Mouse (Mus musculus): ENCODE measurements around the gene Cdc73. TPM values are rescaled to one million over a fixed set of nuclear protein-coding genes. Genes with fewer than 3 reads are reported as not detected.
A peak's percentile ranks its signal among the peaks of the same experiment; 100 is the strongest.

The Cdc73 gene
- 11.5 and 18.5 TPM in 2 replicates for polyA plus RNA-seq (2015; fragmentation: Nextera tagmentation; extraction: Ambion mirVana)

DNA sequence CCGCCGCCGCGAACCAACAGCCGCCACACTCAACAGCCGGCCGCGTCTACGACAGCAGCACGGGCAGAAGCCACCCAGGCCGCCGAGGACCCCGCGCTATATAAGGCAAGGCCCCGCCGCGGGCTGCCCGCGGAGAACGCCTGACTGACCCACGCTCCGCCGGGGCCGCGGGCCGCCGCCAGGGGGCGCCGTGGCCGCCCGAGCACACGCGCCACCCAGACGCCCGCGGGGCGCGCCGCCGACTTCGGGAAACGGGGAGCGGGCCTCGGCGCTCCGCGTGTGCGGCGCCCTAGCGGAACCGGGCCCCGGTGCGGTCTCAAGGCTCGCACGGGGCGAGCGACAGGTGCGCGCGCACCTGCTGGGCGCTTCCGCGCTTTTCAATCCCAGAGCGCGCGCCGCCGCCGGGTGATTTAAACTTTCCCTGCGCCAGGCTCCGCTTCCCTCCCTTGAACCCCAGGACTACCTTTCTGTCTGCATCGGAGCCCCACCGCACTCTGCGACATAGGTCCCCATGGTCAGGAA lies at the start of gene Cdc73:
TSS of gene Cdc73 (minus strand) at position 153 of the 522 bp plus-strand sequence.
- 0% methylated on average over 62 of the region's 74 CpGs for WGBS
- ATAC-seq (ENCODE audit: low FRiP score, low TSS enrichment) = peak; percentile 100

DNA sequence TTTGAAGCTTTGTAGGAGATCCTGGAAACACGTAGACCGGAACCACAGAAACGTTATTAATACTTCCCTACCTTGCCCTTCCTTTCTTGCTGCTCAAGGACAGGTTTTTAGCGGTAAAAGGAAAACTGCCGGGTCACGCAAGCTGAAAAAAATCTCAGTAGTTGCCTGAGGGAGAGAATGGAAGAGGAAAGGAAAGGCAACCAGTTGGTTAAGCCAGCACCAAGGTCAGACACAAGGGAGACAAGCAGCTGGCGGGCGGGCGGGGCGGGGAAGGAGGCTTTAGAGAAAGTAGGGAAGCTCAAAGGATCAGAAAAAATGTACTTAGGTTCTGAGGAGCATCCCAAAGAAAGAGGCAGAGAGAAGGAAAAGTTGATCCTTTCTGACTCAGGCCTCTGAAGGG lies 43.2 kb upstream of the Cdc73 start:
- Histone ChIP-seq H3K27ac (ENCODE audit: low read length) (no peak overlapping the region), H3K9me3 (ENCODE audit: low read length) (no peaks in the 10 kb centered on the region), H3K4me3 (ENCODE audit: low read length) (no peak overlapping the region), H3K4me1 (ENCODE audit: insufficient read depth, low read length) (no peaks in the 10 kb centered on the region), H3K27me3 (ENCODE audit: insufficient read depth, low read length) (no peaks in the 10 kb centered on the region), H3K36me3 (ENCODE audit: insufficient read depth, low read length) (peaks cover 25% of the 10 kb centered on the region), H3K4me2 (replicated peaks; ENCODE audit: low read depth, low read length) (no peak overlapping the region), H3K9ac (replicated peaks; ENCODE audit: low read length) (no peak overlapping the region)
- ATAC-seq (ENCODE audit: low FRiP score, low TSS enrichment) = no peak
- WGBS = 86% methylated on average over 10 of the region's 10 CpGs

More for the DNA sequence above, at the start of gene Cdc73:
- Histone ChIP-seq H3K27ac (ENCODE audit: low read length) (peak within 1 kb of the TSS; percentile 93), H3K4me2 (replicated peaks; ENCODE audit: low read depth, low read length) (peak within 1 kb of the TSS; percentile 85), H3K36me3 (ENCODE audit: insufficient read depth, low read length) (peaks cover 5% of the 10 kb centered on the region), H3K4me3 (ENCODE audit: low read length) (peak within 1 kb of the TSS; percentile 83), H3K9me3 (ENCODE audit: low read length) (no peaks in the 10 kb centered on the region), H3K4me1 (ENCODE audit: insufficient read depth, low read length) (0 out of 2 replicates have a peak, but pooled peaks cover 3% of the 10 kb centered on the region), H3K9ac (replicated peaks; ENCODE audit: low read length) (peak within 1 kb of the TSS; percentile 89), H3K27me3 (ENCODE audit: insufficient read depth, low read length) (no peaks in the 10 kb centered on the region)

DNA sequence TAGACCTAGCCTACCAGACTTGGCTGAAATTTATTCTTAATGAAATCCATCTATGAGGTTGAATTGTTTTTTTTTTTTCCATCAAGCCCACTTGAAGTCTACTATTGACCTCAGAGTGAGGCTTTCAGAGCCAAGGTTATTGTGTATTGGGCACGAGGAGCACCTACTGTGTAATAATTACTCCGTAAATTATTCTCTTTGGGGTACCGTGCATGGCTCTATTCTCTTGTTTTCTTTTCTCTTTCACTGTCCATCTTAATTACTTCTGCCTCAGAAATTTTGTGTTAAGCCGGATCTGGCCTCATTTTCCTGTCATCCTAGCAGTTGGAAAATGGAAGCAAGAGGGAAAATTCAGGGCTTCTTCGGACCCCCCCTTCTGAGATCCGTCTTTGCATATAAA lies 39.5 kb upstream of the Cdc73 start:
- no peaks in the 10 kb centered on the region for H3K27me3 ChIP-seq (ENCODE audit: insufficient read depth, low read length)
- peaks cover 21% of the 10 kb centered on the region; the same call in 1 of the 2 replicates for H3K36me3 ChIP-seq (ENCODE audit: insufficient read depth, low read length)
- ATAC-seq (ENCODE audit: low FRiP score, low TSS enrichment) = no peak
- H3K4me1 ChIP-seq (ENCODE audit: insufficient read depth, low read length) = 0 out of 2 replicates have a peak, but pooled peaks cover 2% of the 10 kb centered on the region
- no peak overlapping the region for H3K9ac ChIP-seq (replicated peaks; ENCODE audit: low read length)
- WGBS = 89% methylated on average over 6 of the region's 6 CpGs
- H3K4me3 ChIP-seq (ENCODE audit: low read length) = no peak overlapping the region
- no peaks in the 10 kb centered on the region for H3K9me3 ChIP-seq (ENCODE audit: low read length)
- H3K4me2 ChIP-seq (replicated peaks; ENCODE audit: low read depth, low read length) = no peak overlapping the region
- H3K27ac ChIP-seq (ENCODE audit: low read length) = no peak overlapping the region

DNA sequence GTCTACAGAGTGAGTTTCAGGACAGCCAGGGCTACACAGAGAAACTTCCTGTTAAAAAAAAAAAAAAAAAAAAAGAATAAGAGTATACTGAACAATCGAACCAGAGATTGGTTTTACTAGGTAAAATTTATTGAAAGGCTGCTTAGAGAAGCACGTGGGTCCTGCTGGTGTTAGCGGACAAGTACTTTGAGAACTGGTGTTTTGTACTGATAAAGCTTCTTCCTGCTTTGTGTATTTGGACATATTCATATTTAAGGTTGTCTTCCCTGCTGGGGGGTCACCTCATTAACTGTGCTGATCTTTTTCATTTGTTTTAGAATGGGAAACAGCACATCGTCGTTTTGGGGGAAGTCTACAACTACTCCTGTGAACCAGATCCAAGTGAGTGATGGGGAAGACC lies 38.6 kb upstream of the Cdc73 start:
- Histone ChIP-seq H3K4me1 (ENCODE audit: insufficient read depth, low read length) (0 out of 2 replicates have a peak, but pooled peaks cover 2% of the 10 kb centered on the region), H3K27me3 (ENCODE audit: insufficient read depth, low read length) (no peaks in the 10 kb centered on the region), H3K36me3 (ENCODE audit: insufficient read depth, low read length) (peaks cover 14% of the 10 kb centered on the region; the same call in 1 of the 2 replicates), H3K27ac (ENCODE audit: low read length) (no peak overlapping the region), H3K4me3 (ENCODE audit: low read length) (no peak overlapping the region), H3K9ac (replicated peaks; ENCODE audit: low read length) (no peak overlapping the region), H3K4me2 (replicated peaks; ENCODE audit: low read depth, low read length) (no peak overlapping the region), H3K9me3 (ENCODE audit: low read length) (no peaks in the 10 kb centered on the region)
- ATAC-seq (ENCODE audit: low FRiP score, low TSS enrichment) = no peak
- WGBS = 90% methylated on average over 5 of the region's 5 CpGs

DNA sequence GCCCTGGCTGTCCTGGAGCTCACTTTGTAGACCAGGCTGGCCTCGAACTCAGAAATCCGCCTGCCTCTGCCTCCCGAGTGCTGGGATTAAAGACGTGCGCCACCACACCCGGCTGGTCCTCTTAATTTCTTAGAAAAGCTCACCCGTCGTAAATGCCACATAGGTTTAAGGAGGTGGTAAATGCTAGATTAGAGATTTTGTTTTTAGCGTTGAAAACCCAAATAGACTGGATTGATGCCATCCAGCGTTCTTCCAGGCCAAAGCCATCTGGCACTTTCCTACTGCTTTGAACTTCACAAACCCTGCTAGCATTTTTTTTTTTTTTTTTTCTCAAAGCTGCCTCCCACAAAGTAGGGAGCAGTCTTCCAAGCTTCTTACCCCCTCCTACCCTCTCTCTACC lies 37.9 kb upstream of the Cdc73 start:
- peak overlapping the region; percentile 68; the same call in 1 of the 2 replicates for H3K4me2 ChIP-seq (replicated peaks; ENCODE audit: low read depth, low read length)
- H3K4me3 ChIP-seq (ENCODE audit: low read length) = no peak overlapping the region
- 0 out of 2 replicates have a peak, but pooled peaks cover 2% of the 10 kb centered on the region for H3K4me1 ChIP-seq (ENCODE audit: insufficient read depth, low read length)

DNA sequence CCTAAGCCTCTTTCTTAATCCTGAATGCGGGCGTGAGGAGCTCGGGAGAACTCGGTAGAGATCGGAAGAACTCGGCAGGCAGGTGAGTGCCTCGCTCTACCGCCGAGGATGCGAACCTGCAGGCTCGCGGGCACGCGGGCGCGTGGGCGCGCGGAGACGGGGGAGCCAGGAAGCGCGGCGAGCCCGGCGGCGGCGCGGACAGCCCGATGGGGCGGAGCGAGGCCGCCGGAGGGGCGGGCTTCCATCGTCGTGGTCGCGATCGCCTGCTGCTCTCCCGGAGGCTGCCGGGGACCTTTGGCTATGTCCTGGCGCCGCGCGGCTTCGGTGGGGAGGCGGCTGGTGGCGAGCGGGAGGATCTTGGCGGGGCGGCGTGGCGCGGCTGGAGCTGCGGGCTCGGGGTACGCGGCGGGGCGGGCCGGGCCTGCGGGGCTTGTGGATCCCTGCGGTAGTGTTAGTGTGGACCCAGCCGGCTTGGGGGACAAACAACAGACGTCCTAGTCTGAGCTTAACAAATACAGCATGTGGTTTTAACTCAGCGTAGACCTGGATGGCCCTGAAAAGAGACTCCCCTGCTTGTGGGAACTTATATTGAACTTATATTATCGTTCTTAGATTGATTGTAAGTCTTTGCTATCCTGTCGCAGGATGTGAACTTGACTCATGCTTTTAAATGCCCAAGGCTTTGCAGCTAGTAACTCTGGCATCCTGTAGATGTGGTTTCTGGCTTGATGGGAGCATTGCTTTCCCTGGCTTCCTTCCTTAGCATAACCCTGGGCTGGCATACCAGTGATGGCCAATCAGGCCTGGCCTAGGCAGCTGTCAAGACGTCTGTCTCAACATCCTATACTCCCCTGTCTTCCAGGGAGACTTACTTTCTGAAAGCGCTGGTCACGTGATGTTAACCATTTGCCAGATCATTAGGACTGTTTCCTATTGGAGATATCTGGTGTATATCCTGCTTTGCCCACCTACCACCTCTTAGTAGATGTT lies 37.0 kb upstream of the Cdc73 start:
- ATAC-seq (ENCODE audit: low FRiP score, low TSS enrichment) = peak; percentile 94
- Histone ChIP-seq H3K4me3 (ENCODE audit: low read length) (peak overlapping the region; percentile 77), H3K27me3 (ENCODE audit: insufficient read depth, low read length) (no peaks in the 10 kb centered on the region), H3K4me2 (replicated peaks; ENCODE audit: low read depth, low read length) (peak overlapping the region; percentile 68), H3K9ac (replicated peaks; ENCODE audit: low read length) (peak overlapping the region; percentile 89), H3K4me1 (ENCODE audit: insufficient read depth, low read length) (0 out of 2 replicates have a peak, but pooled peaks cover 2% of the 10 kb centered on the region), H3K9me3 (ENCODE audit: low read length) (no peaks in the 10 kb centered on the region), H3K36me3 (ENCODE audit: insufficient read depth, low read length) (peaks cover 8% of the 10 kb centered on the region; the same call in 1 of the 2 replicates), H3K27ac (ENCODE audit: low read length) (peak overlapping the region; percentile 79)
- WGBS = under 1% methylated on average over 63 of the region's 71 CpGs

More for the DNA sequence above, 37.9 kb upstream of the Cdc73 start:
- Histone ChIP-seq H3K9me3 (ENCODE audit: low read length) (no peaks in the 10 kb centered on the region), H3K27ac (ENCODE audit: low read length) (no peak overlapping the region), H3K27me3 (ENCODE audit: insufficient read depth, low read length) (no peaks in the 10 kb centered on the region), H3K36me3 (ENCODE audit: insufficient read depth, low read length) (peaks cover 14% of the 10 kb centered on the region; the same call in 1 of the 2 replicates), H3K9ac (replicated peaks; ENCODE audit: low read length) (no peak overlapping the region)
- no peak for ATAC-seq (ENCODE audit: low FRiP score, low TSS enrichment)
- WGBS = 89% methylated on average over 9 of the region's 10 CpGs

DNA sequence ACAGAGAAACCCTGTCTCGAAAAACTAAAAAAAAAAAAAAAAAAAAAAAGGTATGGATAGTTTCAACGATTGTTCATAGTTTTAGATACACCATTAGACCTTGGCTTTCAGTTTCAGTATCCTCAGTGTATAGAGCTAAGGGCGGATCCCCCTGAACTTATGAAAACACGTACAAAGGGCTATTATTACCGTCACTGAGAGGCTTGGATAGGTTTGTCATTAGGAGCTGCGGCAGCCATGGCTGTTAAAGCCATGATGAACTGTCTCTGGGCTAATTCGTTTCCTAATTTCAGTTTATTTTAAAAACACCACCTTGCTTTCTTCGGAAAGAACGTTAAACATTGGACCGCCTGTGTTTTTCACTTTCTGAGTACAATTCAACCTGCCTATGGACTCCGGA lies 36.1 kb upstream of the Cdc73 start:
- Histone ChIP-seq H3K36me3 (ENCODE audit: insufficient read depth, low read length) (peaks cover 8% of the 10 kb centered on the region; the same call in 1 of the 2 replicates), H3K9me3 (ENCODE audit: low read length) (no peaks in the 10 kb centered on the region), H3K9ac (replicated peaks; ENCODE audit: low read length) (peak overlapping the region; percentile 89), H3K27me3 (ENCODE audit: insufficient read depth, low read length) (no peaks in the 10 kb centered on the region), H3K4me1 (ENCODE audit: insufficient read depth, low read length) (0 out of 2 replicates have a peak, but pooled peaks cover 2% of the 10 kb centered on the region), H3K4me2 (replicated peaks; ENCODE audit: low read depth, low read length) (peak overlapping the region; percentile 68), H3K4me3 (ENCODE audit: low read length) (peak overlapping the region; percentile 77), H3K27ac (ENCODE audit: low read length) (no peak overlapping the region)
- 19% methylated on average over 11 of the region's 11 CpGs for WGBS
- peak; percentile 10; the same call in 1 of the 2 replicates for ATAC-seq (ENCODE audit: low FRiP score, low TSS enrichment)

DNA sequence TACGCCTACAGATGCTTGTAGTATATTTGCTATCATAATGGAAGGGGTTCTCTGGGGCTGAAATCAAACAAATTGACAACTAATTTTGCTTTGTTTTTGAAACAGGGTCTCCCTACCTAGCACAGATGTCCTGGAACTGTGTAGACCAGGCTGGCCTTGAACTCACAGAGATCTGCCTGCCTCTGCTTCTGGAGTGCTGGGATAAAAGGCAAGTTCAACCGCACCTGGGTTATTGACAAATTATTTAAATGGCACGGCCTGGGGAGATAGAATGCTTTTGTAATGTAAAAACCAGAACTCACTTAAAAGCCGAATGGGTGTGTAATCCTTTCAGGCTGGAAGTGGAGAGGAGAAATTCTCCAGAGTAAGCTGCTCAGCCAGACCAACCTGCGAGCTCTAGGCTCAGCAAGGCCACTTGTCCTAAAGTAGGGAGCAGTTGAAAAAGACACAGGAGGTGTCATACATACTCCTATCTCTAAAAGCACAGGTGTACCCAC lies 31.3 kb upstream of the Cdc73 start:
- Histone ChIP-seq H3K9ac (replicated peaks; ENCODE audit: low read length) (no peak overlapping the region), H3K4me3 (ENCODE audit: low read length) (no peak overlapping the region), H3K4me1 (ENCODE audit: insufficient read depth, low read length) (0 out of 2 replicates have a peak, but pooled peaks cover 2% of the 10 kb centered on the region), H3K4me2 (replicated peaks; ENCODE audit: low read depth, low read length) (no peak overlapping the region), H3K27me3 (ENCODE audit: insufficient read depth, low read length) (no peaks in the 10 kb centered on the region), H3K36me3 (ENCODE audit: insufficient read depth, low read length) (no peaks in the 10 kb centered on the region), H3K9me3 (ENCODE audit: low read length) (no peaks in the 10 kb centered on the region), H3K27ac (ENCODE audit: low read length) (no peak overlapping the region)
- 80% methylated on average over 5 of the region's 5 CpGs for WGBS
- no peak for ATAC-seq (ENCODE audit: low FRiP score, low TSS enrichment)

DNA sequence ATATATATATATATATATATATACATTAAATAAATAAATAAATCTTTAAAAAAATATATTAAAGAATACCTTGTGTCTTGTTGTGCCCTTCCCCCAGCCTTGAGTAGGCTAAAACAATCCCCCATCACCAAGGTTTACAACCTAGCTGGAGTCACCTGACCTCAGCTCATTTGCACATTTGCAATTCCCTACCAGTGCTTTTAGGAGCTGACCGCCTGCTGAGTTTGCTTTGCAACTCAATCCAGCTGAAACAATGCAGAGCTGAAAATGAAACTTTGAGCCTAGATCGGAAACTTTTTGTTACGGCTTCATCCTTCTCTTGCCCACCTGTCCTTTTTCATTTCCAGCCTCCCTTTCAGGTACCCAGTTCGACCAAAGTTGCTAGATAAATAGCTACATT lies 29.0 kb upstream of the Cdc73 start:
- Histone ChIP-seq H3K36me3 (ENCODE audit: insufficient read depth, low read length) (no peaks in the 10 kb centered on the region), H3K4me3 (ENCODE audit: low read length) (no peak overlapping the region), H3K27me3 (ENCODE audit: insufficient read depth, low read length) (no peaks in the 10 kb centered on the region), H3K27ac (ENCODE audit: low read length) (no peak overlapping the region), H3K9me3 (ENCODE audit: low read length) (no peaks in the 10 kb centered on the region), H3K9ac (replicated peaks; ENCODE audit: low read length) (no peak overlapping the region), H3K4me2 (replicated peaks; ENCODE audit: low read depth, low read length) (no peak overlapping the region), H3K4me1 (ENCODE audit: insufficient read depth, low read length) (no peaks in the 10 kb centered on the region)
- 41% methylated on average over 4 of the region's 4 CpGs for WGBS
- no peak for ATAC-seq (ENCODE audit: low FRiP score, low TSS enrichment)
